Mouse (Mus musculus) bone marrow macrophage, adult 2 months (primary cell): Measurements from ENCODE around the gene Art3. TPM values are rescaled to one million over a fixed set of nuclear protein-coding genes. Genes with fewer than 3 reads are reported as not detected.

Experiments
- H3K27ac ChIP-seq: 2 replicates; pipeline ENCODE4 v1.5.1; 2012; ENCODE audit warnings: low read depth, low read length; ENCODE audit not compliant: insufficient read depth
- H3K4me1 ChIP-seq: 2 replicates; pipeline ENCODE4 v1.6.1; 2012; ENCODE audit warnings: low read length; ENCODE audit not compliant: control insufficient read depth, insufficient read depth
- H3K4me3 ChIP-seq: 2 replicates; pipeline ENCODE4 v1.5.1; 2012; ENCODE audit warnings: mild to moderate bottlenecking, low read length, moderate library complexity; ENCODE audit not compliant: insufficient read depth
- CTCF ChIP-seq: IDR thresholded peaks from 2 replicates; pipeline ENCODE4 v1.5.1; 2012; ENCODE audit warnings: low read depth, mild to moderate bottlenecking, low read length, moderate library complexity
- POLR2A ChIP-seq: IDR thresholded peaks from 2 replicates; pipeline ENCODE4 v1.6.1; 2012; ENCODE audit warnings: mild to moderate bottlenecking, low read depth, low read length, borderline replicate concordance
- polyA plus RNA-seq: library from polyadenylated mRNA; stranded (reverse); fragments of >200 nt; gene quantifications from 2 replicates; pipeline ENCODE4 v1.2.4, GENCODE M21; 2012; ENCODE audit not compliant: missing spikeins, insufficient read depth, insufficient read length

Gene Art3
- polyA plus RNA-seq, 1 experiment = not detected

- TF ChIP-seq CTCF (no peak), POLR2A (no peak)
- peaks cover 49% of the 10 kb centered on the region for H3K4me1 ChIP-seq
- H3K27ac ChIP-seq = peak overlapping the region; percentile 89
- H3K4me3 ChIP-seq = peak overlapping the region; percentile 40
Observed at GRCm38 (mm10) chr5:92374721-92375142, 43.1 kb downstream of the Art3 start.

- Histone ChIP-seq H3K27ac (peak overlapping the region; percentile 89), H3K4me3 (peak overlapping the region; percentile 40), H3K4me1 (peaks cover 47% of the 10 kb centered on the region)
- TF ChIP-seq POLR2A (no peak), CTCF (no peak)
Observed at GRCm38 (mm10) chr5:92375368-92375767, 43.7 kb downstream of the Art3 start.

- Histone ChIP-seq H3K27ac (no peak overlapping the region), H3K4me1 (peaks cover 33% of the 10 kb centered on the region), H3K4me3 (no peak overlapping the region)
- TF ChIP-seq POLR2A = no peak
- TF ChIP-seq CTCF = no peak
Observed at GRCm38 (mm10) chr5:92376795-92377405, 45.3 kb downstream of the Art3 start.

- H3K4me3 ChIP-seq = no peak overlapping the region
- H3K4me1 ChIP-seq = peaks cover 5% of the 10 kb centered on the region
- TF ChIP-seq POLR2A (no peak), CTCF (no peak)
- no peak overlapping the region for H3K27ac ChIP-seq
Observed at GRCm38 (mm10) chr5:92381550-92382348, 50.1 kb downstream of the Art3 start.

GRCm38 (mm10) chr5:92382349-92382679 lies 50.7 kb downstream of the Art3 start:
- Histone ChIP-seq H3K4me1 (peaks cover 7% of the 10 kb centered on the region), H3K27ac (no peak overlapping the region), H3K4me3 (no peak overlapping the region)
- TF ChIP-seq CTCF (no peak), POLR2A (no peak)

- H3K4me1 ChIP-seq = peaks cover 7% of the 10 kb centered on the region
- no peak overlapping the region for H3K4me3 ChIP-seq
- no peak for TF ChIP-seq CTCF
- no peak for TF ChIP-seq POLR2A
- no peak overlapping the region for H3K27ac ChIP-seq
Observed at GRCm38 (mm10) chr5:92383747-92384146, 52.1 kb downstream of the Art3 start.

GRCm38 (mm10) chr5:92384855-92385254 lies 53.2 kb downstream of the Art3 start:
- no peak overlapping the region for H3K4me3 ChIP-seq
- H3K4me1 ChIP-seq = peaks cover 7% of the 10 kb centered on the region
- H3K27ac ChIP-seq = no peak overlapping the region
- TF ChIP-seq CTCF = peak; percentile 69
- TF ChIP-seq POLR2A = no peak

- Histone ChIP-seq H3K27ac (no peak overlapping the region), H3K4me1 (peaks cover 7% of the 10 kb centered on the region), H3K4me3 (no peak overlapping the region)
- TF ChIP-seq POLR2A (no peak), CTCF (no peak)
Observed at GRCm38 (mm10) chr5:92386102-92386501, 54.5 kb downstream of the Art3 start.

- Histone ChIP-seq H3K4me3 (no peak overlapping the region), H3K27ac (no peak overlapping the region), H3K4me1 (peaks cover 7% of the 10 kb centered on the region)
- no peak for TF ChIP-seq POLR2A
- no peak for TF ChIP-seq CTCF
Observed at GRCm38 (mm10) chr5:92386643-92387042, 55.0 kb downstream of the Art3 start.

- Histone ChIP-seq H3K27ac (no peak overlapping the region), H3K4me3 (no peak overlapping the region), H3K4me1 (peaks cover 7% of the 10 kb centered on the region)
- TF ChIP-seq POLR2A = no peak
- TF ChIP-seq CTCF = no peak
Observed at GRCm38 (mm10) chr5:92387433-92387832, 55.8 kb downstream of the Art3 start.
